Mouse (Mus musculus) midbrain, embryonic 15.5 days (tissue): ENCODE measurements at regions not wholly inside any gene's neighbourhood (a gene's known extent, or its start where the extent isn't known, plus 50 kb on each side); places are given as distances from the start of the nearest gene placed in this dataset.

Experiments used
- ATAC-seq: fragments of 200-750 bp; cut with Nextera tagmentation; replicated peaks from 2 replicates; pipeline ENCODE4 v1.8.0; 2017; ENCODE audit warnings: moderate TSS enrichment
- H3K27ac ChIP-seq: fragments of 300-500 bp; sonication (generic); 2 replicates; pipeline ENCODE4 v1.5.1; 2015; ENCODE audit warnings: mild to moderate bottlenecking, inconsistent platforms
- H3K27me3 ChIP-seq: fragments of 300-500 bp; sonication (generic); replicated peaks from 2 replicates; pipeline ENCODE4 v1.6.1; 2015; ENCODE audit warnings: inconsistent platforms
- H3K36me3 ChIP-seq: fragments of 300-500 bp; sonication (generic); replicated peaks from 2 replicates; pipeline ENCODE4 v1.6.1; 2015; ENCODE audit warnings: inconsistent platforms
- H3K4me1 ChIP-seq: fragments of 300-500 bp; sonication (generic); 2 replicates; pipeline ENCODE4 v1.6.1; 2015; ENCODE audit warnings: inconsistent platforms
- H3K4me2 ChIP-seq: fragments of 300-500 bp; sonication (generic); 2 replicates; pipeline ENCODE4 v1.6.1; 2015; ENCODE audit warnings: inconsistent platforms, mild to moderate bottlenecking, moderate library complexity
- H3K4me3 ChIP-seq: fragments of 300-500 bp; sonication (generic); 2 replicates; pipeline ENCODE4 v1.5.1; 2015; ENCODE audit warnings: mild to moderate bottlenecking, inconsistent platforms
- H3K9ac ChIP-seq: fragments of 300-500 bp; sonication (generic); 2 replicates; pipeline ENCODE4 v1.6.1; 2015; ENCODE audit warnings: mild to moderate bottlenecking, inconsistent platforms
- H3K9me3 ChIP-seq: fragments of 300-500 bp; sonication (generic); 2 replicates; pipeline ENCODE4 v1.6.1; 2016; ENCODE audit warnings: inconsistent platforms
- WGBS: fragments of 180-500 bp; shearing (Covaris S2); methylation state at CpG from one replicate; pipeline ENCODE4 v1.1.7; 2015; ENCODE audit warnings: mixed read lengths; 5-methylcytosine and 5-hydroxymethylcytosine counted together

GRCm38 (mm10) chr2:61383744-61384295 is 194.6 kb upstream of the Tank start:
- no peak for ATAC-seq
- Histone ChIP-seq H3K36me3 (no peaks in the 10 kb centered on the region), H3K9ac (no peak overlapping the region), H3K4me1 (no peaks in the 10 kb centered on the region), H3K27me3 (no peaks in the 10 kb centered on the region), H3K27ac (no peak overlapping the region), H3K4me2 (no peak overlapping the region), H3K4me3 (no peak overlapping the region), H3K9me3 (no peaks in the 10 kb centered on the region)
- WGBS = 93% methylated on average over 1 of the region's 1 CpGs

- no peak overlapping the region for H3K27ac ChIP-seq
- no peaks in the 10 kb centered on the region for H3K4me1 ChIP-seq
- no peaks in the 10 kb centered on the region for H3K9me3 ChIP-seq
- no peak overlapping the region for H3K4me2 ChIP-seq
- 73% methylated on average over 5 of the region's 5 CpGs for WGBS
- H3K36me3 ChIP-seq = no peaks in the 10 kb centered on the region
- no peak for ATAC-seq
- H3K27me3 ChIP-seq = no peaks in the 10 kb centered on the region
- no peak overlapping the region for H3K9ac ChIP-seq
- no peak overlapping the region for H3K4me3 ChIP-seq
These were observed 199.3 kb upstream of the Tank start for GRCm38 (mm10) chr2:61379076-61379475.

- no peak overlapping the region for H3K27ac ChIP-seq
These were observed 200.1 kb upstream of the Tank start for GRCm38 (mm10) chr2:61378297-61378696.

DNA sequence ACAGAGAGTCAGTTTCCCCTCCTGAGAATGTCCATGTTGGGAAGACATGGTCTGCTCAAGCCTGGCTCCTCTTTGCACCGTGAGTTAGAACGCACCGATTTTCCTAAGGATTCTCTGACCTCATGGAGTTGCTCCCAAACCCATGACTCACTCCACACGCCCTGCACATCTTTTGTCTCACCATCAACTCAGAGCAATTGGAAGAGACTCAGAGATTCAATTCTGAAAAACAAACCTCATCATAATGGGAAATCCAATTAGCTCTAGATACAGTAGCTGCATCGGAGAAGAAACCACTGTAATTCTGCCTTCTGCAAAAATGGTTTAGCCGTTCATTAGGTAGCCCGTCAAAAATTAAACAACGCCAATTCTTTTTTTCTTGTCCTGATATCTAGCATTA is 200.6 kb upstream of the Tank start:
- H3K27me3 ChIP-seq = no peaks in the 10 kb centered on the region
- no peak overlapping the region for H3K4me3 ChIP-seq
- no peaks in the 10 kb centered on the region for H3K36me3 ChIP-seq
- H3K4me2 ChIP-seq = no peak overlapping the region
- H3K27ac ChIP-seq = no peak overlapping the region
- H3K9me3 ChIP-seq = no peaks in the 10 kb centered on the region
- H3K9ac ChIP-seq = no peak overlapping the region
- ATAC-seq = no peak
- 89% methylated on average over 8 of the region's 8 CpGs for WGBS
- no peaks in the 10 kb centered on the region for H3K4me1 ChIP-seq

More at GRCm38 (mm10) chr2:61378297-61378696, 200.1 kb upstream of the Tank start:
- Histone ChIP-seq H3K36me3 (no peaks in the 10 kb centered on the region), H3K4me2 (no peak overlapping the region), H3K9ac (no peak overlapping the region), H3K4me3 (no peak overlapping the region), H3K27me3 (no peaks in the 10 kb centered on the region), H3K4me1 (no peaks in the 10 kb centered on the region), H3K9me3 (no peaks in the 10 kb centered on the region)
- ATAC-seq = no peak
- 91% methylated on average over 5 of the region's 5 CpGs for WGBS

DNA sequence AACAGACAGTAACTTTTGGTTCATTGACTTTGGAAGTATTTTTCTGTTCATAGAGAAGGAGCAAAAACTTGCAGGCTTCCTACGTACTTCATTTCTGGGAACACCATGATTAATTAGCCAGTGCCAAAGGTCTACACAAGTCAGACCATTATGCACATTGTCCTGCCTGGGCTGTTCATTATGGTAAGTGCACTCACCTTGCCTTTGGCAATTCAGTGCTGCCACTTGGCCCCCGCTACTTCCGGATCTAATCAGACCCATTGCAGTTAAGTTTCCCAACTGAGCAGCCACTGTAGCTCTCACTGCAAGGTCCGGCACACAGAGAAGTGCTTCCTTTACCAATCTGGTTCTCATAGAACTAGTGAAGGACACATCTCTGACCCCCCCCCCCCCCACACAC is 215.8 kb upstream of the Tank start:
- H3K27ac ChIP-seq = no peak overlapping the region
- no peak for ATAC-seq
- no peak overlapping the region for H3K4me2 ChIP-seq
- H3K4me1 ChIP-seq = no peaks in the 10 kb centered on the region
- H3K36me3 ChIP-seq = no peaks in the 10 kb centered on the region
- no peak overlapping the region for H3K4me3 ChIP-seq
- WGBS = 91% methylated on average over 4 of the region's 4 CpGs
- no peaks in the 10 kb centered on the region for H3K27me3 ChIP-seq
- H3K9me3 ChIP-seq = no peaks in the 10 kb centered on the region
- no peak overlapping the region for H3K9ac ChIP-seq

- ATAC-seq = no peak
- Histone ChIP-seq H3K9me3 (no peaks in the 10 kb centered on the region), H3K27me3 (no peaks in the 10 kb centered on the region), H3K27ac (no peak overlapping the region), H3K36me3 (no peaks in the 10 kb centered on the region), H3K9ac (no peak overlapping the region), H3K4me3 (no peak overlapping the region), H3K4me1 (no peaks in the 10 kb centered on the region), H3K4me2 (no peak overlapping the region)
- 82% methylated on average over 2 of the region's 2 CpGs for WGBS
These were observed 217.0 kb upstream of the Tank start for GRCm38 (mm10) chr2:61361394-61361793.

- WGBS = 69% methylated on average over 8 of the region's 8 CpGs
- no peak overlapping the region for H3K4me2 ChIP-seq
- no peaks in the 10 kb centered on the region for H3K9me3 ChIP-seq
- ATAC-seq = no peak
- no peak overlapping the region for H3K9ac ChIP-seq
- no peak overlapping the region for H3K27ac ChIP-seq
- no peaks in the 10 kb centered on the region for H3K4me1 ChIP-seq
- no peaks in the 10 kb centered on the region for H3K27me3 ChIP-seq
- no peak overlapping the region for H3K4me3 ChIP-seq
- no peaks in the 10 kb centered on the region for H3K36me3 ChIP-seq
These were observed 224.3 kb upstream of the Tank start for GRCm38 (mm10) chr2:61354104-61354503.

DNA sequence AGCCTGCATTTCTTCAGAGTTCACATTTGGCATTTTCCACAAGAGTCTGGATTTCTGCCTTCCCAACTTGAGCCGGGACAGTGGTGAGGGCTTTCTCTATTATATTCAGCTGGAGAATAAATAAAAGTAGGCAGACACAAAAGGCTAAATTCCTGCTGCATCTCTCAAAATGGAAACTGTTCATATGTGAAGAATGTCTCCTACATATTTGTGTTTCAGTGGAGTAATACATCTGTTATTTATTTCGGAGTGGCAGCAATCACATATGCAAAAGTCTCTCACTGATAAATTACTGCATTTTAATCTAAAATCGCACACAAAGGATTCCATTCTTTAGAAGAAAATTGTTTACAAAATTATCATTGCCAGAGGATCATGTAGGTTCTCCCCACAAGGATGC is 230.9 kb upstream of the Tank start:
- no peak for ATAC-seq
- H3K27ac ChIP-seq = no peak overlapping the region
- H3K9me3 ChIP-seq = no peaks in the 10 kb centered on the region
- no peak overlapping the region for H3K4me3 ChIP-seq
- no peaks in the 10 kb centered on the region for H3K36me3 ChIP-seq
- no peaks in the 10 kb centered on the region for H3K27me3 ChIP-seq
- 90% methylated on average over 3 of the region's 3 CpGs for WGBS
- no peaks in the 10 kb centered on the region for H3K4me1 ChIP-seq
- H3K9ac ChIP-seq = no peak overlapping the region
- no peak overlapping the region for H3K4me2 ChIP-seq

- H3K4me3 ChIP-seq = no peak overlapping the region
- H3K9ac ChIP-seq = no peak overlapping the region
- H3K4me2 ChIP-seq = no peak overlapping the region
- 69% methylated on average over 8 of the region's 8 CpGs for WGBS
- ATAC-seq = no peak
- no peak overlapping the region for H3K27ac ChIP-seq
- H3K4me1 ChIP-seq = no peaks in the 10 kb centered on the region
- H3K9me3 ChIP-seq = no peaks in the 10 kb centered on the region
- no peaks in the 10 kb centered on the region for H3K36me3 ChIP-seq
- H3K27me3 ChIP-seq = no peaks in the 10 kb centered on the region
These were observed 232.2 kb upstream of the Tank start for GRCm38 (mm10) chr2:61346012-61346760.

DNA sequence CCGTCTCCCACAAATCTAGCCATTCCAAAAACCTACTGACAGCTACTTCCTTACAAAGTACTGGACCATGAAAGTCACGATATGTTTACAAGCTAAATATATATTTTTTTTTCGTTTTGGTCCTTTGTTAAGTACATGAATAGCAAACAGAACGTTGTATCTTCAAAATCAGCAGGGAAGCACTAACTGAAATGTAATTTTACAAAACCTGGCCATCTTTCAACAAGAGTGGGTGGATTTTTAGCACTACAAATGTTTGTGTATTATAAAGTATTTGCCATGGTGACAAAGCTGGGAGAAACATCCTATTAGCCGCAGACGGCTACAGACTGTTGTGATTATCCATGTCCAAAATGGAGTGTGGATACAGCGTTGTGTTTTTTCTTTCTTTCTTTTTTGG is 233.1 kb upstream of the Tank start:
- WGBS = 78% methylated on average over 7 of the region's 7 CpGs
- no peaks in the 10 kb centered on the region for H3K27me3 ChIP-seq
- H3K4me1 ChIP-seq = no peaks in the 10 kb centered on the region
- ATAC-seq = no peak
- no peak overlapping the region for H3K9ac ChIP-seq
- H3K4me3 ChIP-seq = no peak overlapping the region
- no peak overlapping the region for H3K27ac ChIP-seq
- H3K9me3 ChIP-seq = no peaks in the 10 kb centered on the region
- H3K4me2 ChIP-seq = no peak overlapping the region
- H3K36me3 ChIP-seq = no peaks in the 10 kb centered on the region

GRCm38 (mm10) chr2:61344556-61345131 is 233.7 kb upstream of the Tank start:
- Histone ChIP-seq H3K4me2 (no peak overlapping the region), H3K9ac (no peak overlapping the region), H3K4me1 (no peaks in the 10 kb centered on the region), H3K9me3 (no peaks in the 10 kb centered on the region), H3K36me3 (no peaks in the 10 kb centered on the region), H3K4me3 (no peak overlapping the region), H3K27me3 (no peaks in the 10 kb centered on the region), H3K27ac (no peak overlapping the region)
- WGBS = 89% methylated on average over 16 of the region's 16 CpGs
- no peak for ATAC-seq

GRCm38 (mm10) chr2:61341254-61341653 is 237.1 kb upstream of the Tank start:
- no peaks in the 10 kb centered on the region for H3K36me3 ChIP-seq
- no peaks in the 10 kb centered on the region for H3K4me1 ChIP-seq
- H3K9me3 ChIP-seq = no peaks in the 10 kb centered on the region
- no peak for ATAC-seq
- H3K27me3 ChIP-seq = no peaks in the 10 kb centered on the region
- 88% methylated on average over 5 of the region's 5 CpGs for WGBS
- no peak overlapping the region for H3K9ac ChIP-seq
- H3K4me3 ChIP-seq = no peak overlapping the region
- H3K27ac ChIP-seq = no peak overlapping the region
- no peak overlapping the region for H3K4me2 ChIP-seq

GRCm38 (mm10) chr2:61319226-61319625 is 259.2 kb upstream of the Tank start:
- ATAC-seq = no peak
- Histone ChIP-seq H3K27me3 (no peaks in the 10 kb centered on the region), H3K4me3 (no peak overlapping the region), H3K4me2 (no peak overlapping the region), H3K4me1 (no peaks in the 10 kb centered on the region), H3K27ac (no peak overlapping the region), H3K9ac (no peak overlapping the region), H3K36me3 (no peaks in the 10 kb centered on the region), H3K9me3 (no peaks in the 10 kb centered on the region)
- 92% methylated on average over 4 of the region's 4 CpGs for WGBS
